Mouse (Mus musculus): ENCODE results near the gene Mrtfb. TPM values are rescaled to one million over a fixed set of nuclear protein-coding genes. Genes with fewer than 3 reads are reported as not detected.

The Mrtfb gene
- polyA plus RNA-seq, 1 experiment from 2014 or later, result 13.7 TPM

DNA sequence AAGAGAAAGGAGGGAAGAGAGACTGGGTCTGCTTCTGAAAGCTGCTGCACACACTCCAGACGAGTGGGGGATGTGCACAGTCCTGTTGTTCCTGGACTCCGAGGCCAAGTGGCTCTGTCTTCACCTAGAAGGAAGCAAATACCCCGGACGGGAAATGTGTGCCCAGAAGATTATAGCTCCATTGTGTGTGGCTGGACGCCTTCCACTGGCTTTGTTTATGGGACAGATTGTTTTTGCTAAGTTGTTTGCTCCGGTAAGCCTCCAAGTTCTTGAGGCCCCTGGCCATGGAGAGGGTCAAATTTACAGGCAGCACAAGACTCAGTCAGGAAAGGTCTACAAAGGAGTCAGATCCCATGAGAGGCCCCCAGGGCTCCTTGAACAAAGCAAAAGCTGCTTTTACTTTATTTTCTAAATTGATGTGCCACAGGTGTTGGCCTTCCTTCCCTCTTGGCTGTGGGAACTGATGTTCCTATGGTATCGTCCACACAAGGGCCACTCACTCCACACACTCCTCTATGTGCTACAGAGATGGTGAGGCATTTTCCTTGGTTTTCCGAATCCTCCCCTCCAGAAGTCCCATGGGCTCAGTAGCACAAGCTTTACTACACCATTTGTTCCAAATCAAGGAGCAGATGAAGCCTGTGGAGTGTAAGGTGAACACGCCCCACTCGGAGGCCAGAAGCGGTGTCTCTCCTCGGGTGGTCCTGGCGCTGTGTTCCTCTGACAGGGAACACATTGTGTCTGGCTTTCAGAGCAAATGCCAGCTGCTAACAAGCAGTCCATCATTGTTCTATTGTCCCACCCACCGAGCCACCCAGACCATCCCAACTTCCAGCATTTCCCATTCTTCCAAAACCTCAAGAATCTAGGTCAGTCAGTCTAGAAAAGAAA is 23.1 kb upstream of the Mrtfb start:
- Histone ChIP-seq H3K27ac (ENCODE audit: low read length) (peak overlapping the region; percentile 76), H3K36me3 (ENCODE audit: control insufficient read depth, insufficient read depth) (no peaks in the 10 kb centered on the region), H3K9me3 (replicated peaks; ENCODE audit: control insufficient read depth, low read length) (no peaks in the 10 kb centered on the region), H3K4me3 (ENCODE audit: low read length) (no peak overlapping the region), H3K4me2 (ENCODE audit: low read depth, low read length) (0 out of 2 replicates have a peak overlapping the region, but pooled peaks have one; percentile 5), H3K4me1 (ENCODE audit: control insufficient read depth, insufficient read depth, low read length) (peaks cover 2% of the 10 kb centered on the region; the same call in 1 of the 2 replicates), H3K9ac (ENCODE audit: low read length) (no peak overlapping the region), H3K27me3 (ENCODE audit: control insufficient read depth, insufficient read depth, low read length) (no peaks in the 10 kb centered on the region)
- WGBS, result 52% methylated on average over 14 of the region's 14 CpGs
- peak; percentile 88 for ATAC-seq (replicated peaks; ENCODE audit: extremely low read depth, insufficient read depth, low FRiP score)

DNA sequence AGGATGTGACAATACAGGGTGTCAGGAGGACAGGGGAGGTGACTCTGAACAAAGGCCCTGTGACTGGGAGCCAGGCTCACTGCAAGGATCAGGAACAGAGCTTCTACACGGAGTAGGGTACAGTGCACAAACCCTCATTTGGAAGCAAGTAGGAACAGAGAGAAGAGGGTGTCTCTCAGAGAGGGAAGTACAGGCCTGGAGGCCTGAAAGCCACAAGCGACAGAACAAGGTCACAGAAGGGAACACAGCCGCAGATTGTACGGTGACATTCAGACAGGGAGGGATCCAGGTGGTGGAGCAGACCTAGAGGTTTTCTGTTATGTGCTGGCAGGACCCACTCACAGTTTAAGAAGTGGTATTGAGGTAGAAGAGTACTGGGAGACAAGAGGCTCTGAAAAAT is 17.2 kb upstream of the Mrtfb start:
- Histone ChIP-seq H3K4me1 (ENCODE audit: control insufficient read depth, insufficient read depth, low read length) (no peaks in the 10 kb centered on the region), H3K27ac (ENCODE audit: low read length) (no peak overlapping the region), H3K4me3 (ENCODE audit: low read length) (no peak overlapping the region), H3K9me3 (replicated peaks; ENCODE audit: control insufficient read depth, low read length) (no peaks in the 10 kb centered on the region), H3K4me2 (ENCODE audit: low read depth, low read length) (no peak overlapping the region), H3K36me3 (ENCODE audit: control insufficient read depth, insufficient read depth) (no peaks in the 10 kb centered on the region), H3K9ac (ENCODE audit: low read length) (no peak overlapping the region), H3K27me3 (ENCODE audit: control insufficient read depth, insufficient read depth, low read length) (no peaks in the 10 kb centered on the region)
- WGBS, result 57% methylated on average over 4 of the region's 4 CpGs
- ATAC-seq (replicated peaks; ENCODE audit: extremely low read depth, insufficient read depth, low FRiP score), result 0 out of 2 replicates have a peak, but pooled peaks have one; percentile 28

GRCm38 (mm10) chr16:13239544-13239943 is 16.7 kb upstream of the Mrtfb start:
- Histone ChIP-seq H3K4me2 (ENCODE audit: low read depth, low read length) (no peak overlapping the region), H3K27ac (ENCODE audit: low read length) (no peak overlapping the region), H3K9ac (ENCODE audit: low read length) (no peak overlapping the region), H3K27me3 (ENCODE audit: control insufficient read depth, insufficient read depth, low read length) (no peaks in the 10 kb centered on the region), H3K4me1 (ENCODE audit: control insufficient read depth, insufficient read depth, low read length) (no peaks in the 10 kb centered on the region), H3K4me3 (ENCODE audit: low read length) (no peak overlapping the region), H3K9me3 (replicated peaks; ENCODE audit: control insufficient read depth, low read length) (no peaks in the 10 kb centered on the region), H3K36me3 (ENCODE audit: control insufficient read depth, insufficient read depth) (no peaks in the 10 kb centered on the region)
- ATAC-seq (replicated peaks; ENCODE audit: extremely low read depth, insufficient read depth, low FRiP score), result no peak
- WGBS, result 72% methylated on average over 2 of the region's 2 CpGs

GRCm38 (mm10) chr16:13240326-13240725 is 16.0 kb upstream of the Mrtfb start:
- H3K27ac ChIP-seq (ENCODE audit: low read length), result no peak overlapping the region
- H3K36me3 ChIP-seq (ENCODE audit: control insufficient read depth, insufficient read depth), result no peaks in the 10 kb centered on the region
- no peak overlapping the region for H3K9ac ChIP-seq (ENCODE audit: low read length)
- WGBS, result 58% methylated on average over 7 of the region's 7 CpGs
- ATAC-seq (replicated peaks; ENCODE audit: extremely low read depth, insufficient read depth, low FRiP score), result no peak
- H3K27me3 ChIP-seq (ENCODE audit: control insufficient read depth, insufficient read depth, low read length), result no peaks in the 10 kb centered on the region
- no peaks in the 10 kb centered on the region for H3K4me1 ChIP-seq (ENCODE audit: control insufficient read depth, insufficient read depth, low read length)
- no peak overlapping the region for H3K4me3 ChIP-seq (ENCODE audit: low read length)
- H3K9me3 ChIP-seq (replicated peaks; ENCODE audit: control insufficient read depth, low read length), result no peaks in the 10 kb centered on the region
- H3K4me2 ChIP-seq (ENCODE audit: low read depth, low read length), result no peak overlapping the region

DNA sequence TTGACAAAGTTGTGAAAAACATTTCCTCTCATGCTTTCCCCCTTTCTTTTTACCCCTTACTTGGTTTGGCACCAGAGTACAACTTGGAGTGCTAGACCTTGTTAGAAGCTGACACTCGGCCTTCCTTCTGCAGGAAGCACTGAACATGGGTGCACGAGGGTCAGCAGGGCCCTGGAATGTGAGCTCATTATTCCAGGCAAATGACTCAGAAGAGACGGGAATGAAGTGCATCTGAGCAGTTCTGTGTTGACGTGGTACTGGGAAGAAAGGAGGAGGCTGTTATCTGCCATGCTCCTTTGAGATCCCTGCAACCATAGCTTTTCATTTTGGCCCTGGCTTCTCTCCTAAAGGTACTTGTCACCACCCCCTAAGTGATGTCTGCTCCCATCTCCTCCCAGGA is 10.6 kb upstream of the Mrtfb start:
- Histone ChIP-seq H3K9me3 (replicated peaks; ENCODE audit: control insufficient read depth, low read length) (no peaks in the 10 kb centered on the region), H3K9ac (ENCODE audit: low read length) (no peak overlapping the region), H3K27me3 (ENCODE audit: control insufficient read depth, insufficient read depth, low read length) (no peaks in the 10 kb centered on the region), H3K36me3 (ENCODE audit: control insufficient read depth, insufficient read depth) (no peaks in the 10 kb centered on the region), H3K4me1 (ENCODE audit: control insufficient read depth, insufficient read depth, low read length) (no peaks in the 10 kb centered on the region), H3K27ac (ENCODE audit: low read length) (no peak overlapping the region), H3K4me2 (ENCODE audit: low read depth, low read length) (no peak overlapping the region), H3K4me3 (ENCODE audit: low read length) (no peak overlapping the region)
- no peak for ATAC-seq (replicated peaks; ENCODE audit: extremely low read depth, insufficient read depth, low FRiP score)
- WGBS, result 27% methylated on average over 4 of the region's 4 CpGs

GRCm38 (mm10) chr16:13246855-13247254 is 9.4 kb upstream of the Mrtfb start:
- Histone ChIP-seq H3K9me3 (replicated peaks; ENCODE audit: control insufficient read depth, low read length) (no peaks in the 10 kb centered on the region), H3K4me1 (ENCODE audit: control insufficient read depth, insufficient read depth, low read length) (no peaks in the 10 kb centered on the region), H3K4me2 (ENCODE audit: low read depth, low read length) (no peak overlapping the region), H3K27me3 (ENCODE audit: control insufficient read depth, insufficient read depth, low read length) (no peaks in the 10 kb centered on the region), H3K36me3 (ENCODE audit: control insufficient read depth, insufficient read depth) (no peaks in the 10 kb centered on the region), H3K9ac (ENCODE audit: low read length) (no peak overlapping the region), H3K27ac (ENCODE audit: low read length) (no peak overlapping the region), H3K4me3 (ENCODE audit: low read length) (no peak overlapping the region)
- 46% methylated on average over 3 of the region's 3 CpGs for WGBS
- ATAC-seq (replicated peaks; ENCODE audit: extremely low read depth, insufficient read depth, low FRiP score), result no peak

DNA sequence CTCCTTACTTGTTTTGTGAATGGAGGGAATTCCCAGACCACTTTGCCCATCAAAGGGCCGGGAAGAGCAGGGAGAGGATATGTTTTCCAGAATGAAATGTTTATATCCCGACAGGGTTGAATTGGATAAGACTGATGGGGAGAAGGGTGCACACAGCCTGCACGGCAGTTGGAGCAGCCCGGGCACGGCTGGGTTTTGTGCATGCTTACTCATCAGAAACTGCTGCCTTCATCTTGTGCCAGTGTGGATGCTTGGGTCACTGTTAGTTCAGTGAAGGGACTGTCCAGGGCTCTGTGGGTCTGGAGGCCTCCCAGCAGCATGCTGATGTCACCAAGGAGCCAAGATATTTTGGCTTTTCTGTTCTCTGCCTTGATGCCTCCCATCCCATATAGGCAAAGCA is 6.2 kb upstream of the Mrtfb start:
- no peaks in the 10 kb centered on the region for H3K9me3 ChIP-seq (replicated peaks; ENCODE audit: control insufficient read depth, low read length)
- no peak overlapping the region for H3K27ac ChIP-seq (ENCODE audit: low read length)
- no peaks in the 10 kb centered on the region for H3K27me3 ChIP-seq (ENCODE audit: control insufficient read depth, insufficient read depth, low read length)
- no peak overlapping the region for H3K9ac ChIP-seq (ENCODE audit: low read length)
- no peaks in the 10 kb centered on the region for H3K4me1 ChIP-seq (ENCODE audit: control insufficient read depth, insufficient read depth, low read length)
- no peak for ATAC-seq (replicated peaks; ENCODE audit: extremely low read depth, insufficient read depth, low FRiP score)
- 70% methylated on average over 5 of the region's 5 CpGs for WGBS
- no peak overlapping the region for H3K4me3 ChIP-seq (ENCODE audit: low read length)
- H3K36me3 ChIP-seq (ENCODE audit: control insufficient read depth, insufficient read depth), result no peaks in the 10 kb centered on the region
- no peak overlapping the region for H3K4me2 ChIP-seq (ENCODE audit: low read depth, low read length)

DNA sequence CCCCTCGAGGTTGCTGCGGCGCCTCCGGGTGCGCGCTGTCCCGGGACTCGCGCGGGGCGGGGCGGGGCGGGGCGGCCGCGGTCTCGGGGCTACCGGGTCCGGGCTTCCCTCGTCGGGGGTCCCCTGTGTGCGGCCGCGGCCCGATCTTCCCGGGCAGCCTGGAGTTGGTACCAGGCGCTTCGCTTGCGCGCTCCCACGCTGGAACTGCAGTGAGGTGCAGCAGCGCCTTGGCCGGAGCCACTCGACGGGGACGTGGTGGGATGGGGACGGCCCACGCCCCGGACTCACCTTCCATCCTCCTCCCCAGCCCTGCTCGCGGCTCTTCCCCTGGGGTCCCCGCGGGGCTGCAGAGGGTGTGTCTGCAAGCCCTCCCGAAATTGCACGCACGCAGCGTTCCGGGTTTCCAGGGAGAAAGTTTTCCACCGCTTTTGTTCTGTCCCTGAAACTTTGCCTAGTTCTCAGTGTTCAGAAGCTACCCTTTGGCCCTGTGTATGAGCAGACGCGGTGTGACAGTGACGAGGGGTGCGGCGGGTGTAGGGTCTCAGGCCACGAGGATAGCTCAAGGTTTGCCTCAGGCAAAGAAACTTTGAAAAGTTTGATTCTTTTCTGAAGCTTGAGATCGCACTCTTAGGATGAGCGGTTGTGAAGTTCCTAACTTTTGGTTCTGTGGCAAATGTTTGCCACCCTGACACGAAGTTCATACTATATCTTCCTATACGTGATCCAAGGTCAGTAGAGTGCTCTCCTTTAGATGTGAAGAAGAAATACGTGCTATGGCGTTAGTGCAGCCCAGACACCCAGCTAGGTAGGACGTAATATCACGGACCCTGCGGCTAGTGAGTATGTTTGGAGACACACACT is 616 bp downstream of the Mrtfb start:
- Histone ChIP-seq H3K27ac (ENCODE audit: low read length) (peak overlapping the region; percentile 81), H3K9ac (ENCODE audit: low read length) (peak overlapping the region; percentile 98), H3K27me3 (ENCODE audit: control insufficient read depth, insufficient read depth, low read length) (no peaks in the 10 kb centered on the region), H3K4me2 (ENCODE audit: low read depth, low read length) (peak overlapping the region; percentile 85), H3K9me3 (replicated peaks; ENCODE audit: control insufficient read depth, low read length) (no peaks in the 10 kb centered on the region), H3K36me3 (ENCODE audit: control insufficient read depth, insufficient read depth) (no peaks in the 10 kb centered on the region), H3K4me1 (ENCODE audit: control insufficient read depth, insufficient read depth, low read length) (peaks cover 39% of the 10 kb centered on the region), H3K4me3 (ENCODE audit: low read length) (peak overlapping the region; percentile 80)
- peak; percentile 63 for ATAC-seq (replicated peaks; ENCODE audit: extremely low read depth, insufficient read depth, low FRiP score)
- WGBS, result 2% methylated on average over 60 of the region's 64 CpGs

- peaks cover 39% of the 10 kb centered on the region for H3K4me1 ChIP-seq (ENCODE audit: control insufficient read depth, insufficient read depth, low read length)
- H3K27ac ChIP-seq (ENCODE audit: low read length), result no peak overlapping the region
- H3K36me3 ChIP-seq (ENCODE audit: control insufficient read depth, insufficient read depth), result no peaks in the 10 kb centered on the region
- no peaks in the 10 kb centered on the region for H3K9me3 ChIP-seq (replicated peaks; ENCODE audit: control insufficient read depth, low read length)
- H3K4me3 ChIP-seq (ENCODE audit: low read length), result peak overlapping the region; percentile 80
- no peaks in the 10 kb centered on the region for H3K27me3 ChIP-seq (ENCODE audit: control insufficient read depth, insufficient read depth, low read length)
- WGBS, result 15% methylated on average over 5 of the region's 5 CpGs
- no peak for ATAC-seq (replicated peaks; ENCODE audit: extremely low read depth, insufficient read depth, low FRiP score)
- peak overlapping the region; percentile 98 for H3K9ac ChIP-seq (ENCODE audit: low read length)
- peak overlapping the region; percentile 85 for H3K4me2 ChIP-seq (ENCODE audit: low read depth, low read length)
Measured at GRCm38 (mm10) chr16:13257528-13257835, 1.2 kb downstream of the Mrtfb start.
